Mouse (Mus musculus) thymus, postnatal 25 days (tissue): Measurements from ENCODE around the gene Inhbb.

Experiments
- DNase-seq: peaks from one replicate; pipeline ENCODE4 v3.0.0; 2022

The Inhbb gene

DNA sequence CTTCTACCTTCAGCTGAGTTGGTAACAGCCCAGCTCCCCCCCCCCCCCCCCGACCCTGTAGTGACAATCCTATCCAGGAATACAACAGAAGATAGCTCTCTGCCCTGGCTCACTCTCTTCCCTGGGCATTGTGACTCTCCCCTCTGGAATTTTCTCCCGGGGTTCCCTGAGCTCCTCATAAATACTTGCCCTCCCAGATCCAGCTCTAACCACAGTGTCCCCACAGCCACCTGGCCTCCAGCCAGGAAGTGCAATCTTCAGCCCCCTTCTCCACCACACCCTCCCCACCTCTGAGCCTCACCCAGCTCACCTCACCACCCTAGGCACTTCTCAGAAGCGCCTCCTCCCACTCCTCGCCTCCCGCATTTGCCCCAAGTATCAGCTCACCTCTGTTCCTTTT is 46.7 kb downstream of the Inhbb start:
- DNase-seq = no peak

DNA sequence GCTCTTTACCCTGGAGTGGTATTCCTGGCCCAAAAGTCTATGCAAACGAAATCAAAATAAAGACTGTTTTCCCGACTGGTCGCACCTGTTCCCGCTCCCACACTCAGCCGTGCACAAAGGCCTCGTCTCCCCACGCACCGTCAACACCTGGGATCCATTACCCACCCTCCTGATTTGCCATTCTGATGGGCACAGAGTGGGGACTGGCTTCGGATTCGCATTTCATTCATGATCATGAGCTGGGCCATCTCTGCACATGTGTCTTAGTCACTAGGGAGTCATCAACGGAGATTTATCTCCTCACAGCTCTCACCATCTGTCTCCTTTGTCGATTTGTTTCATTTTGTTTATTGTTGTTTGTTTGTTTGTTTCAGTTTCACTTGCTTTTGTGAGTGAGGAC is 54.5 kb downstream of the Inhbb start:
- DNase-seq = no peak

DNA sequence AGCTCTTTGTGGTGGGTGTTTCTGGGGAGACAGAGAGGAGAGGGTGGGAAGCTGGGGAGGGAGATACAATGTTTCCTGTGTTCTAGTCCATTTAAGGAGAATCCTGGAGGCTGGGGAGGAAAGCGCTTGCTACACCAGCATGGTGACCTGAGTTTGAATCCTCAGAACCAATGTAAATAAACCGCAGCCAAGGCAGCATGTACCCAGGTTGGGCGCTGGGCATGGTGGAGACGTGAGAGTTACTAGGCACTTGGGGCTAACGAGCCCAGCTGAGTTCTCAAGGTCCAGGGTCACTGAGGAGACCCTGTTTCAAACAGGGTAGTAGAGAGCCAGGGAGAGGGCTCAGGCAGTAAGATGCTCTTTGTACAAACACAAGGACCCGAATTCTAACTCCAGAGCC is 55.7 kb downstream of the Inhbb start:
- DNase-seq = no peak
